Comparison of ENCODE assay signal across 8 mouse cellular contexts in the genomic region with DNA sequence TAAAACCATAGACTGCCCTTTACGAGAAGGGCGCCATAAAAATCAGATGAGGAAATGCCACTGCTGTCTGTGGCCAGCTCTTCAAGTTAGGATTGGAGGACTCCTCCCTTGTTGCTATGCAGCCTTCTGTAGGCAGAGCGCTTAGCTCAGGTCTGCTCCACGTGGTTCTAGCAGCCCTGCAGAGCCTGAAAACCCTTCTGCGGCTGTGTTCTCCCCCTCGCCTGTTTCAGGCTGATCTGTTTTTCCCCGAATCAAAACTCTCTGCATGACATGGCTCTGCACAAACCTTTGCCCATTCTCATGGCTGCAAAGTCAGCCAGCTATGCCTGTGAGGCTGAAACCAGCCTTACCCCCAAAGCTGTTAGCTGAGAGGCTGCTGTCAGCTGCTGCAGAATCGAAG.
DNase-seq lines count a peak whose midpoint lies in the region; ATAC-seq lines count a peak whose summit lies in the region.
"Had no signal": no experiment of that assay in that cellular context is flagged by ENCODE, and none has a peak within 500 bp of the region (broad histone marks: within the 10 kb centered on the region; RNA-seq: fewer than 3 reads in every experiment).

No protein-coding gene starts in this region.

- no peak overlapping the region for H3K9ac ChIP-seq in limb, embryonic 11.5 days (ENCODE audit: low read length)

- peak; percentile 33 for DNase-seq in limb, embryonic 11.5 days (ENCODE audit: low spot score)
- DNase-seq in limb, embryonic 10.5 days (ENCODE audit: low spot score): no peak
- DNase-seq in frontal cortex, adult 2 months (ENCODE audit: extremely low spot score in 1 of 2, low spot score in 1 of 2): peak; percentile 69 to 70
- peak; percentile 68 for DNase-seq in left cerebral cortex, adult 11 months (ENCODE audit: low spot score)
- DNase-seq in right cerebral cortex, postnatal 25 days: peak; percentile 68
- DNase-seq in embryo, embryonic 10.5 days (ENCODE audit: low spot score): no peak
- DNase-seq: kidney, postnatal 14 days had no signal

- H3K27ac ChIP-seq in limb, embryonic 11.5 days (replicated peaks; ENCODE audit: low read depth, low read length): no peak overlapping the region
- no peak overlapping the region for H3K27ac ChIP-seq in limb, embryonic 10.5 days

- H3K4me1 ChIP-seq in limb, embryonic 11.5 days (ENCODE audit: control insufficient read depth, insufficient read depth, low read length): peaks cover 12% of the 10 kb centered on the region
- H3K4me1 ChIP-seq in limb, embryonic 10.5 days: peaks cover 16% of the 10 kb centered on the region

- no peaks in the 10 kb centered on the region for H3K9me3 ChIP-seq in limb, embryonic 11.5 days (ENCODE audit: control insufficient read depth, low read length)
- no peaks in the 10 kb centered on the region for H3K9me3 ChIP-seq in limb, embryonic 10.5 days (replicated peaks)

- H3K4me3 ChIP-seq in limb, embryonic 11.5 days (ENCODE audit: low read depth, low read length): no peak overlapping the region
- H3K4me3 ChIP-seq in limb, embryonic 10.5 days: no peak overlapping the region

- no peak overlapping the region for H3K4me2 ChIP-seq in limb, embryonic 11.5 days (ENCODE audit: low read depth, severe bottlenecking)

- peak; percentile 57; the same call in 1 of the 2 replicates for ATAC-seq in limb, embryonic 11.5 days (ENCODE audit: insufficient number of reproducible peaks, low FRiP score, low TSS enrichment, low read depth)
- no peak for ATAC-seq in inflammation-experienced regulatory T-cells, adult 6 months

- 45% methylated on average over 8 of the region's 8 CpGs for WGBS in limb, embryonic 11.5 days
- 55% methylated on average over 8 of the region's 8 CpGs for WGBS in limb, embryonic 10.5 days

- H3K27me3 ChIP-seq in limb, embryonic 11.5 days (ENCODE audit: control insufficient read depth, insufficient read depth, low read length): no peaks in the 10 kb centered on the region
- H3K27me3 ChIP-seq in limb, embryonic 10.5 days (ENCODE audit: low read depth, poor library complexity, severe bottlenecking): no peaks in the 10 kb centered on the region

- no peaks in the 10 kb centered on the region for H3K36me3 ChIP-seq in limb, embryonic 11.5 days (ENCODE audit: control insufficient read depth, insufficient read depth, low read length)
- no peaks in the 10 kb centered on the region for H3K36me3 ChIP-seq in limb, embryonic 10.5 days

Comparison
In these comparisons a context has a peak if more than half of its experiments do, and no peak if none do; other contexts are left out.
1. DNase-seq: peak in limb, embryonic 11.5 days (single experiment), frontal cortex, adult 2 months (2 of 2), left cerebral cortex, adult 11 months (single experiment) and right cerebral cortex, postnatal 25 days (single experiment); none in limb, embryonic 10.5 days (single experiment) and embryo, embryonic 10.5 days (single experiment).